Mouse (Mus musculus) liver, adult 2 months (tissue): ENCODE measurements at regions not wholly inside any gene's neighbourhood (a gene's known extent, or its start where the extent isn't known, plus 50 kb on each side); places are given as distances from the start of the nearest gene placed in this dataset.

ENCODE experiments used
- DNase-seq: peaks from one replicate; pipeline ENCODE4 v3.0.0-alpha.2; 2011; ENCODE audit warnings: low read depth, low spot score; ENCODE audit errors: extremely low read depth
- H3K27ac ChIP-seq: fragments of 200-500 bp; replicated peaks from 2 replicates; pipeline ENCODE4 v1.5.1; 2012; ENCODE audit warnings: low read depth, mild to moderate bottlenecking, control low read depth, inconsistent platforms, low read length; ENCODE audit not compliant: insufficient read depth
- H3K27me3 ChIP-seq: fragments of 200-500 bp; 2 replicates; pipeline ENCODE4 v1.6.1; 2012; ENCODE audit warnings: mild to moderate bottlenecking, moderate library complexity, low read length, inconsistent platforms; ENCODE audit not compliant: control insufficient read depth, insufficient read depth
- H3K36me3 ChIP-seq: fragments of 200-500 bp; 2 replicates; pipeline ENCODE4 v1.6.1; 2012; ENCODE audit warnings: low read length, inconsistent platforms; ENCODE audit not compliant: control insufficient read depth, insufficient read depth
- H3K4me1 ChIP-seq: fragments of 200-500 bp; 2 replicates; pipeline ENCODE4 v1.6.1; 2011; ENCODE audit warnings: low read length; ENCODE audit not compliant: control insufficient read depth, insufficient read depth
- H3K4me3 ChIP-seq: fragments of 200-500 bp; 2 replicates; pipeline ENCODE4 v1.5.1; 2011; ENCODE audit warnings: low read depth, mild to moderate bottlenecking, control low read depth, low read length, moderate library complexity; ENCODE audit not compliant: insufficient read depth
- H3K79me2 ChIP-seq: fragments of 200-500 bp; 2 replicates; pipeline ENCODE4 v1.6.1; 2012; ENCODE audit warnings: inconsistent platforms, mild to moderate bottlenecking, low read length, moderate library complexity; ENCODE audit not compliant: control insufficient read depth, insufficient read depth
- H3K9ac ChIP-seq: fragments of 200-500 bp; 2 replicates; pipeline ENCODE4 v1.6.1; 2012; ENCODE audit warnings: low read depth, mild to moderate bottlenecking, control low read depth, inconsistent platforms, low read length
- CTCF ChIP-seq: fragments of 200-500 bp; IDR thresholded peaks from 2 replicates; pipeline ENCODE4 v1.5.1; 2011; ENCODE audit warnings: low read depth, low read length, control low read depth
- POLR2A ChIP-seq: fragments of 200-500 bp; IDR thresholded peaks from 2 replicates; pipeline ENCODE4 v1.6.1; 2011; ENCODE audit warnings: low read length, control low read depth; ENCODE audit not compliant: insufficient read depth; ENCODE audit errors: extremely low read depth
- WGBS: fragments of 180-500 bp; shearing (Covaris S2); methylation state at CpG from one replicate; pipeline ENCODE4 v1.1.7; 2018; 5-methylcytosine and 5-hydroxymethylcytosine counted together

DNA sequence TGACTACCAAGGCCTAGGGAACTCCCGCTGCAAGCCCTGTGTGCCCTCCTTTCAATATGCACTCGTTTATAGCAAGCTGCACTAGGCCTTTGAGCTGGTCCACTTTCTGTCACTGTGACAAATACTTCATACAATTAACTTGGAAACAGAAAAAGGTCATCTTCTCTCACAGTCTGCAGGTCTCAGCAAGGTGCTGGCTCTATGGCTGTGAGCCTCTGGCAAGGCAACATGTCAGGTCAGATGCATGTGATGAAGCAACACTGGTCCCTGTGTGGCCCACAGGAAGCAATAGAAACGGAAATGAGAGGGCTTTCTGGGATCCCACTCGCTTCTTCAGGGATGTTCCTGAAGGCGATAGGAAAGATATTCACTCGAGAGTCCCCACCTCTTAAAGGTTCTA, 245.9 kb upstream of the Zmiz1 start:
- Histone ChIP-seq H3K4me3 (no peak overlapping the region), H3K36me3 (no peaks in the 10 kb centered on the region), H3K4me1 (peaks cover 9% of the 10 kb centered on the region), H3K79me2 (no peaks in the 10 kb centered on the region), H3K27me3 (no peaks in the 10 kb centered on the region), H3K9ac (no peak overlapping the region), H3K27ac (no peak overlapping the region)
- 79% methylated on average over 6 of the region's 6 CpGs for WGBS
- DNase-seq, result no peak
- TF ChIP-seq CTCF, result no peak

DNA sequence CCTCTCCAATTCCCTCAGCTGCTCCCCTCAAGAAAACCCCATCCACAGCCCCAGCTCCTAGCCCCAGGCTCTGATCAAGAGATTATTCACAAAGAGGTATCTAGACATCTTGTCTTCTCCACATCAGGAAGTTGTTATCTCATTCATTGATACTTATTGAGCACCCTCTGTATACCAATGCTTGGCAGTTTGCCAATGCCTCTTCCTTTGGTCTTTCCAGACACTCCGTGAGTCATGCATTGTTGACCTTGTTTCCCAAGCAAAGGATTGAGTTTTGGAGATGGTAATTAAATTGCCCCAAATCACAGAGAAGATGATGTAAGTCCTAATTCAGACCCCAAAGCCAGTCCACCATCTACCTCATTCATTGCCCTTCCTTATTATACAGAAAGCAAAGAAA, 235.9 kb upstream of the Zmiz1 start:
- Histone ChIP-seq H3K27me3 (no peaks in the 10 kb centered on the region), H3K79me2 (no peaks in the 10 kb centered on the region), H3K27ac (no peak overlapping the region), H3K4me1 (peaks cover 10% of the 10 kb centered on the region), H3K4me3 (no peak overlapping the region), H3K36me3 (no peaks in the 10 kb centered on the region), H3K9ac (no peak overlapping the region)
- 45% methylated on average over 1 of the region's 1 CpGs for WGBS
- DNase-seq, result no peak
- no peak for TF ChIP-seq POLR2A
- TF ChIP-seq CTCF, result no peak

DNA sequence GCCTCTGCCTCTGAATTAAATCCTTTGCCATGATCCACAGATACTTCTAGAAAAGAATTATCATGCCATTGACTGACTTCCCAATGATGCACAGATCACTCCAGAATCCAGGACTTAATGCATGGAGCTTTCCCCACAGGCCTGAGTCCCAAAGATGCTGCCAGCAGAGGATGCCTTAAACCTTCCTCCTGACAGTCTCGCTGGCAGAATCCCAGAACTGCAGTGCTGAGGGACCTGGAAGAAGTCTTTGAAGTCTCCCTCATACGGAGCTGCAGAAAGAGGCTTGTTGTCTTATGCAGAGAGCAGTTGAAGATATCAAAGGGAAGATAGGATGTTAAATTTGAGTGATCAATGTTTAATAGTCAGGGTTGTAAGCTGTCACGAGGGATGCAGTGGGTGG, 233.8 kb upstream of the Zmiz1 start:
- Histone ChIP-seq H3K36me3 (no peaks in the 10 kb centered on the region), H3K4me3 (no peak overlapping the region), H3K4me1 (peaks cover 10% of the 10 kb centered on the region), H3K79me2 (no peaks in the 10 kb centered on the region), H3K27ac (no peak overlapping the region), H3K9ac (no peak overlapping the region), H3K27me3 (no peaks in the 10 kb centered on the region)
- 88% methylated on average over 3 of the region's 3 CpGs for WGBS
- DNase-seq, result no peak
- TF ChIP-seq CTCF, result no peak
- TF ChIP-seq POLR2A, result no peak

DNA sequence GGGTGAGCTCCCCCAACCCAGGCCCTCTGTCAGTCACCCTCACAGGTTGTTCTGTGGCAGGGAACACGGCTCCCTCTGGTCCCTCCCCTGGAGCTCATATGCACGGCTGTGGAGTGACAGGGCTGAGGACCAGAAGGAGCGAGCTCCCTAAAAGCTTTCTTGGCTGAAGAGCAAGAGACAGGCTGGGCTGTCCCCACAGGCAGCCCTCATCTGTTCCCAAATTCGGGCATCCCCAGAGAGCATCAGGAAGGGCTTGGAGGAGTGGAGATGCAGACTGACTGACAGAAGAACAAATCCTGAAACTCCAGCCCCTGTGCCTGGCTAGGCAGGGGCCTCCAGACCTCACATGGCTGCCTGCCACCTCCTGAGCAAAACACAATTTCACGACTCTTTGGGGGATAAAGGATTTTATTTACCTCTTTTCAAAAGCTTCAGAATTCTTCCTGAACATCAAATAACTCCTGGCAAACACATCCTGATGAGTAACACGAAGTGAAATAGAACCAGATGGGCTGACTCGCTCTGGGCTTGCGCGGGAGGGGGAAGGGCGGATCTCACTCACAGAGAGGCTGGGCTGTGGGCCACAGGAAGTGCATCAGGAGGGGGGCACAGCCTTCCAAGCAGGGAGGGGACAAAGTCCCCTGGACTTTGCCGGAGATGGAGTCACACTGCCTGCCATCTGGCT, 232.7 kb upstream of the Zmiz1 start:
- Histone ChIP-seq H3K36me3 (no peaks in the 10 kb centered on the region), H3K79me2 (no peaks in the 10 kb centered on the region), H3K9ac (no peak overlapping the region; the same call in 1 of the 2 replicates), H3K4me1 (peaks cover 10% of the 10 kb centered on the region), H3K4me3 (no peak overlapping the region), H3K27ac (peak overlapping the region; percentile 35), H3K27me3 (no peaks in the 10 kb centered on the region)
- TF ChIP-seq POLR2A (no peak), CTCF (0 out of 2 replicates have a peak, but pooled peaks have one; percentile 1)
- DNase-seq, result peak; percentile 44
- WGBS, result 27% methylated on average over 11 of the region's 11 CpGs

DNA sequence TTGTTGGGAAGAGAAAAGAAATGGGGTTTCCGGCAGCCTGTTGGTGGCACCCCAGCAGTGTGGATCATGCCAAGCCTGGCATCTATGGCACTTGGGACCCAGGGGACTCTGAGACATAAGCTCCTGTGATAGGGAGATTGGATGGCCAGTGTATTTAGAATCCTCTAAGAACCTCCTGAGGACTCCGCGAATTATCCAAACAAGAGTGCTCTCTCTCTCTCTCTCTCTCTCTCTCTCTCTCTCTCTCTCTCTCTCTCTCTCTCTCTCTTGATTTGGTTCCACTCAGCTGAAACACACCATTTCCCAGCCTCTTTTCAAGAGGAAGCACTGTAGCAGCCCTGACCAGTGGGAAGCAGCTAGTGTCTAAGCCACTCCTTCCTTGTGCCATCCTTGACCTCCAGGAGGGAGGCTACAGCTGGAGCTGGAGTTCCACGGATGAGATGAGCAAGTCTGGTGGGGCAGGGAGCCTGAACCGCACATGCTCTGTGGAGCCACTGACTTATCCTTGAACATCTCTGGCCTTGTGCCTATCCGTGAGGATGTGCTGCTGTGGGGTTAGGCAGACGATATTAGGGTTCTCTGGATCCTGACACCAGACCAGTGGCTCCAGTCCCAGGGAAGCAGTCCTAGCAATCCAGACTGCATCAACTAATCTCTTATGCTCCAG, 232.0 kb upstream of the Zmiz1 start:
- WGBS, result 33% methylated on average over 7 of the region's 7 CpGs
- peak; percentile 13 for DNase-seq
- Histone ChIP-seq H3K36me3 (no peaks in the 10 kb centered on the region), H3K27me3 (no peaks in the 10 kb centered on the region), H3K27ac (peak overlapping the region; percentile 13; the same call in 1 of the 2 replicates), H3K4me3 (no peak overlapping the region), H3K4me1 (peaks cover 10% of the 10 kb centered on the region), H3K79me2 (no peaks in the 10 kb centered on the region), H3K9ac (no peak overlapping the region)
- no peak for TF ChIP-seq CTCF
- no peak for TF ChIP-seq POLR2A
